Mouse (Mus musculus) layer of hippocampus, postnatal 10 days (tissue): ENCODE results near the gene Bmp8a. TPM values are rescaled to one million over a fixed set of nuclear protein-coding genes. Genes with fewer than 3 reads are reported as not detected.
"Not testable (repeated sequence)": the region's sequence is repeated elsewhere in the genome, so short reads cannot be mapped to it uniquely, and the experiment has no call there.

ENCODE experiments used
- DNase-seq, 2 experiments: peaks; one replicate each; pipeline ENCODE4 v3.0.0; 2021; ENCODE audit warnings: low spot score in 2 of 2
- long read RNA-seq: library from polyadenylated mRNA; stranded (forward); transcript quantifications from one replicate; pipeline ENCODE4 v2.0.0, GENCODE M21; 2023
- total RNA-seq, 2 experiments: library from RNA; stranded (reverse); gene quantifications; 2 replicates each; pipeline ENCODE4 v1.2.3; 2021

Gene Bmp8a
- not detected for total RNA-seq
- long read RNA-seq, partial matches to known transcripts, result 0 of 1 reads
- long read RNA-seq, other reads (novel, unspliced or antisense), result 1 of 1 reads

- peak; percentile 46 to 62 for DNase-seq
Measured at GRCm38 (mm10) chr4:123342642-123343470, at the start of gene Bmp8a. Bmp8a (minus strand) TSS chr4:123343252.

GRCm38 (mm10) chr4:123392187-123392586, 49.1 kb upstream of the Bmp8a start:
- DNase-seq, result peak in 1 of 2 experiments; percentile 41

GRCm38 (mm10) chr4:123385028-123385427, 42.0 kb upstream of the Bmp8a start:
- DNase-seq, result no peak

GRCm38 (mm10) chr4:123383173-123383572, 40.1 kb upstream of the Bmp8a start:
- DNase-seq, result no peak

GRCm38 (mm10) chr4:123382051-123382450, 39.0 kb upstream of the Bmp8a start:
- no peak for DNase-seq

- DNase-seq, result no peak
Measured at GRCm38 (mm10) chr4:123381598-123381997, 38.5 kb upstream of the Bmp8a start.

GRCm38 (mm10) chr4:123376031-123376430, 33.0 kb upstream of the Bmp8a start:
- no peak for DNase-seq

GRCm38 (mm10) chr4:123374316-123375008, 31.4 kb upstream of the Bmp8a start:
- no peak for DNase-seq

GRCm38 (mm10) chr4:123363555-123363954, 20.5 kb upstream of the Bmp8a start:
- DNase-seq, result no peak

- no peak for DNase-seq
Measured at GRCm38 (mm10) chr4:123360771-123361170, 17.7 kb upstream of the Bmp8a start.

GRCm38 (mm10) chr4:123358613-123359012, 15.6 kb upstream of the Bmp8a start:
- no peak for DNase-seq

- no peak for DNase-seq
Measured at GRCm38 (mm10) chr4:123355941-123356340, 12.9 kb upstream of the Bmp8a start.

GRCm38 (mm10) chr4:123353271-123353877, 10.3 kb upstream of the Bmp8a start:
- DNase-seq, result no peak

GRCm38 (mm10) chr4:123343471-123343789, 378 bp upstream of the Bmp8a start:
- DNase-seq, result no peak

- no peak for DNase-seq
Measured at GRCm38 (mm10) chr4:123342091-123342641, 886 bp downstream of the Bmp8a start.

- DNase-seq, result no peak
Measured at GRCm38 (mm10) chr4:123340232-123340631, 2.8 kb downstream of the Bmp8a start.

- no peak for DNase-seq
Measured at GRCm38 (mm10) chr4:123337693-123338092, 5.4 kb downstream of the Bmp8a start.

GRCm38 (mm10) chr4:123335796-123336585, 7.1 kb downstream of the Bmp8a start:
- no peak for DNase-seq

- DNase-seq, result not testable (repeated sequence)
Measured at GRCm38 (mm10) chr4:123335244-123335643, 7.8 kb downstream of the Bmp8a start.

GRCm38 (mm10) chr4:123334177-123334576, 8.9 kb downstream of the Bmp8a start:
- no peak for DNase-seq

GRCm38 (mm10) chr4:123333151-123333550, 9.9 kb downstream of the Bmp8a start:
- no peak for DNase-seq
